Mouse (Mus musculus) embryonic facial prominence, embryonic 12.5 days (tissue): ENCODE measurements around the gene Pcsk7. TPM values are rescaled to one million over a fixed set of nuclear protein-coding genes. Genes with fewer than 3 reads are reported as not detected.

ENCODE experiments used
- ATAC-seq: fragments of 200-750 bp; cut with Nextera tagmentation; 2 replicates; pipeline ENCODE4 v1.8.0; 2017; ENCODE audit not compliant: insufficient number of reproducible peaks, insufficient read depth, low FRiP score, low TSS enrichment
- H3K27ac ChIP-seq: fragments of 300-500 bp; sonication (generic); 2 replicates; pipeline ENCODE4 v1.5.1; 2016; ENCODE audit warnings: mild to moderate bottlenecking
- H3K27me3 ChIP-seq: fragments of 300-500 bp; sonication (generic); 2 replicates; pipeline ENCODE4 v1.6.1; 2016; ENCODE audit warnings: mild to moderate bottlenecking, moderate library complexity
- H3K36me3 ChIP-seq: fragments of 300-500 bp; sonication (generic); 2 replicates; pipeline ENCODE4 v1.6.1; 2016; ENCODE audit warnings: mild to moderate bottlenecking
- H3K4me1 ChIP-seq: fragments of 300-500 bp; sonication (generic); 2 replicates; pipeline ENCODE4 v1.6.1; 2016
- H3K4me2 ChIP-seq: fragments of 300-500 bp; sonication (generic); replicated peaks from 2 replicates; pipeline ENCODE4 v1.6.1; 2016; ENCODE audit warnings: mild to moderate bottlenecking, moderate library complexity
- H3K4me3 ChIP-seq: fragments of 300-500 bp; sonication (generic); 2 replicates; pipeline ENCODE4 v1.5.1; 2016; ENCODE audit warnings: mild to moderate bottlenecking
- H3K9ac ChIP-seq: fragments of 300-500 bp; sonication (generic); 2 replicates; pipeline ENCODE4 v1.6.1; 2016; ENCODE audit warnings: mild to moderate bottlenecking, moderate library complexity
- H3K9me3 ChIP-seq: fragments of 300-500 bp; sonication (generic); 2 replicates; pipeline ENCODE4 v1.6.1; 2016; ENCODE audit warnings: mild to moderate bottlenecking, moderate library complexity
- WGBS: fragments of 180-500 bp; shearing (Covaris S2); methylation state at CpG from one replicate; pipeline ENCODE4 v1.1.7; 2016; 5-methylcytosine and 5-hydroxymethylcytosine counted together
- polyA plus RNA-seq: library from polyadenylated mRNA; unstranded; fragments of >200 nt; fragmentation: Nextera tagmentation; extraction: Ambion mirVana; gene quantifications from 2 replicates; pipeline ENCODE4 v1.2.1, GENCODE M21; 2016

Pcsk7 gene
- 23.6 and 23.7 TPM in 2 replicates for polyA plus RNA-seq

DNA sequence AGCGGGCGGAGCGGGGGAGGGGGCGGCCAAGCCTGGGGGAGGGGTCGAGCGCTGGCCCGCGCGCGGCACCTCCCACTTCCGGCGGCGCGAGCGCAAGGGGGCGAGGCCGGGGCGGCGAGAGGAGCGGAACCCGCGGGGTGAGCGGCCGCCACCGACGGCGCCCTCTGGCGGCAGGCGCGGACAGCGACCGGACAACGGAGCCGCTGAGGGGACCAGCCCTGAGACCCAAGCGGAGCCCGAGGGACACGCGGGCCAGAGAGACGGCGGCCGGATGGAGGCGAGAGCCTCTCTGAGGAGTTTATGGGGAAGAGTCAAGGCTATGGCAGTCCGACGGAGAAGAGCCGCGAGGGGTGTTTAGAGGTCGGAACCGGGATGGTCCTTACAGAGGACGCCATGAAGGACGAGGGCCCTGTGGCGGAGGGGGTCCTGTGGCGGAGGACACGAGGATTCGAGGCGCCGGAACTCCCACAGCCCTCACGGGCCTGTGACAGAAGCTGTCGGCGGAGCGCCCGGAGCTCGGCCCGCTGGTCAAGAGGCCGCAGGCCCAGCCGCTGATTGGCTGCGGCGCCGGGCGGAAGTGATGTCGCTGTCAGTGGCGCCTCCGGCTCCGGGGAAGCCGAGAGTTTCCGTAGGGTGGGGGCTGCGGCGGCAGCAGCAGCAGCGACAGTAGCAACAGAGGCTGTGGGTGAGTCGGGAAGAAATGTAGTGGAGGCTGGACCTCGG lies at the start of gene Pcsk7, which contains the start of gene Rnf214:
Pcsk7 (plus strand) TSS at position 143 of the 723 bp plus-strand sequence.
Rnf214 (minus strand) TSS at position 557 of the 723 bp plus-strand sequence.
- H3K27me3 ChIP-seq: no peaks in the 10 kb centered on the region
- peak; percentile 90 for ATAC-seq
- H3K4me2 ChIP-seq: peak within 1 kb of the TSS; percentile 71
- H3K9ac ChIP-seq: peak within 1 kb of the TSS; percentile 96
- peaks cover 44% of the 10 kb centered on the region for H3K36me3 ChIP-seq
- under 1% methylated on average over 77 of the region's 80 CpGs for WGBS
- peaks cover 20% of the 10 kb centered on the region for H3K4me1 ChIP-seq
- H3K4me3 ChIP-seq: peak within 1 kb of the TSS; percentile 94
- no peaks in the 10 kb centered on the region for H3K9me3 ChIP-seq
- peak within 1 kb of the TSS; percentile 91 for H3K27ac ChIP-seq

DNA sequence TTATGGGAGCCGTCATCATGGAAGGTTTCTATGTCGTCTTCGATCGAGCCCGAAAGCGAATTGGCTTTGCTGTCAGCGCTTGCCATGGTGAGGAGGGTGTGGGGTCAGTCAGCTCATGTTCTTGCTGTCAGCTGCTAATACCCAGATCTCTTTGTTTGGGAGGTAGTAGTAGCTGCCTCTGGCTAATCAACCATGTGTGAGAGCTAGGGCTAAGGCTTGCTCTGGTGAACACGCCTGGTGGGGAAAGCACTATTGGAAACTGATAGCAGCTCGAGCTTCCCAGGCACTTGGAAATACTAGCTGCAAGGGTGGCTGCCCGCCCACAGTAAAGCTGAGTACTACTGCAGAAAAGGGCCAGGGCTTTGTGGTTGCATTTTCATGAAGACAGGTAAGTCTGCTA lies 46.9 kb upstream of the Pcsk7 start:
- no peaks in the 10 kb centered on the region for H3K27me3 ChIP-seq
- peaks cover 93% of the 10 kb centered on the region for H3K36me3 ChIP-seq
- 94% methylated on average over 10 of the region's 10 CpGs for WGBS
- no peak overlapping the region for H3K9ac ChIP-seq
- H3K9me3 ChIP-seq: no peaks in the 10 kb centered on the region
- no peak for ATAC-seq
- no peaks in the 10 kb centered on the region for H3K4me1 ChIP-seq
- no peak overlapping the region for H3K4me2 ChIP-seq
- H3K27ac ChIP-seq: no peak overlapping the region
- no peak overlapping the region for H3K4me3 ChIP-seq

DNA sequence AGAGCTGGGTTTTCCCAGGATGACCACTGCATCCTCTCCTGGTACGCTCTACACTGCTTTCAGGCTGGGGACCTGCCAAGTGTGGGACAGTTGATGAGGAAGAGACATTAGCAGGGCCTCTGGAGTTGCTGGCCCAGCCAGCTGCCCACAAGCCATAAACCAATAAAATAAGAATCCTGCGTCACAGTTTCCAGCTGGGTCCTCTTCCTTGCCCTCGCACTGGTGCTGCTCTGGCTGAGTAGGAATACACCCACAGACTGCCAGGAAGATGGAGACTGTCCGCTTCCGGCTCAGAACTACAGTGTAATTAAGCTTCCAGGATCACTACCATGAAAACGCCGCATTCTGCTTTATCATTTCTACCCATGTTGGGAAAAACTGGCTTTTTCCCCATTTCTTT lies 44.5 kb upstream of the Pcsk7 start:
- Histone ChIP-seq H3K4me1 (no peaks in the 10 kb centered on the region), H3K9ac (no peak overlapping the region), H3K4me2 (no peak overlapping the region), H3K4me3 (no peak overlapping the region), H3K27ac (no peak overlapping the region), H3K9me3 (no peaks in the 10 kb centered on the region), H3K36me3 (peaks cover 91% of the 10 kb centered on the region), H3K27me3 (no peaks in the 10 kb centered on the region)
- no peak for ATAC-seq
- WGBS: 92% methylated on average over 7 of the region's 7 CpGs

DNA sequence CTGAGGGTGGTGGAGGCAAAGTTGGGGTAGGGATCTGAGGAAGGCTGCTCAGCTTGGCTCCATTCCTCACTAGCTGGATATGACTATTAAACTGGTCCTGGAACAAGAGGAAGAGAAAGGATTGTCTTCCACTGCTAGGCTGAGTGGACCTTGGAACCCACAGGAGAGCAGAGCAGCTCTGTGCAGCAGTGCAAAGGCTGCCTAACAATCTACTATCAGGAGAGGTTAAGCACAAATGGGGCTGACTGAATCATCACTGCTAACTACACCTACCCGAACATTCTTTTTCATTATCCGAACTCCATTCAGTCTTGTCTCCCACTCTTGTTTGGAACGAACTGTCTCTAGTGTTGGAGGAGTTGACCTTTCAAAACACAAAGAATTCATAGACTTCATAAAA lies 37.1 kb upstream of the Pcsk7 start:
- 91% methylated on average over 3 of the region's 3 CpGs for WGBS
- Histone ChIP-seq H3K9ac (no peak overlapping the region), H3K4me1 (no peaks in the 10 kb centered on the region), H3K4me3 (no peak overlapping the region), H3K27ac (no peak overlapping the region), H3K4me2 (no peak overlapping the region), H3K9me3 (no peaks in the 10 kb centered on the region), H3K36me3 (peaks cover 85% of the 10 kb centered on the region), H3K27me3 (no peaks in the 10 kb centered on the region)
- no peak for ATAC-seq

DNA sequence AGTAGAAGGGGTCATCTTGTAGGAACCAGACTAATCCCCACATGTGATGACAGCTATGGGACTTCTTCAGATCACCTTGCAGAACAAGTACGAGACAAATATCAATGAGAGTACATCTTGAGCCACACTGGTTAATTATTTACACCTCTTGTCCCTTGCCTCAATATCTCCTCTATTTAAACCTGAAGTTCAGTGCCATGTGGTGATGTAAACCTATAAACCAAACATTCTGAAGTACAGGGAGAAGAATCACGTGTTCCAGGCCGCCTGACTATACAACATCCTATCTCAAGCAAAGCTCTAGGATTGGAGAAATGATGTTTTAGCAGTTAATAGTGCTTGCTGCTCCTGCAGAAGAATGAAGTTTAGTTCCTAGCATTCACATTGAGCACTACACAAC lies 36.0 kb upstream of the Pcsk7 start:
- ATAC-seq: no peak
- WGBS: 95% methylated on average over 3 of the region's 3 CpGs
- no peak overlapping the region for H3K4me3 ChIP-seq
- H3K4me2 ChIP-seq: no peak overlapping the region
- no peak overlapping the region for H3K9ac ChIP-seq
- no peaks in the 10 kb centered on the region for H3K4me1 ChIP-seq
- H3K27ac ChIP-seq: no peak overlapping the region
- no peaks in the 10 kb centered on the region for H3K9me3 ChIP-seq
- H3K27me3 ChIP-seq: no peaks in the 10 kb centered on the region
- peaks cover 79% of the 10 kb centered on the region for H3K36me3 ChIP-seq

DNA sequence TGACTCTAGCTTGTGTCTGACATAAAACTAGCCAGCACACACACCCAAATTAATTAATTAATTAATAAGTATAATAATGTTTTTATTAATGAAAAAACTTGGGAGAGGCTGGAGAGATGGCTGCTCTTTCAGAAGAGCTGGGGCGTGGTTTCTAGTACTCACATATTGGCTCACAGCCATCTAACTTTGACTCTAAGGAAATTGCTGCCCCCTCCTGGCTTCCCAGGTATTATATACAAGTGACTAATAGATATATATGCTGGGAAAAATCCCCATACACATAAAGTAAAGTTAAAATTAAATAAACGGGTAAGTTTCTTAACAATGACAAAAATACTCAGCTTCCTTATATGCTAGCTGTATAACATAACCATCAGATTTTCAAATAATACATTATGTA lies 28.4 kb upstream of the Pcsk7 start:
- WGBS: 84% methylated on average over 2 of the region's 2 CpGs
- Histone ChIP-seq H3K9me3 (no peaks in the 10 kb centered on the region), H3K27me3 (no peaks in the 10 kb centered on the region), H3K4me2 (no peak overlapping the region), H3K4me3 (no peak overlapping the region), H3K27ac (no peak overlapping the region), H3K4me1 (no peaks in the 10 kb centered on the region), H3K36me3 (peaks cover 50% of the 10 kb centered on the region), H3K9ac (no peak overlapping the region)
- ATAC-seq: no peak

DNA sequence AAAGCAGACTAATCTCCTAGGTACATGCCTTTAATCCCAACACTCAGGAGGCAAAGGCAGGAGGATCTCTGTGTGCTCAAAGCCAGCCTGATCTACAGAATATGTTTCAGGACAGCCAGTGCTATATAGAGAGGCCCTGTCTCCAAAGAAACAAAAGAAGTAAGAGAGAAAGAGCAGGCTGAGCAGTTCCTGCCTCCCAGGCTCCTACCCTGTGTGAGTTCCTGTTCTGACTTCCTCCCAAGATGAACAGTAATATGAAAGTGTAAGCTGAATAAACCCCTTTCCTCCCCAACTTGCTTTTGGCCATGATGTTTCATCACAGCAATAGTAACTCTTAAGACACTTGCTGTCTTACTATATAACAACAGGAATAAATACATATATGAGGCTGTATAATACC lies 12.6 kb upstream of the Pcsk7 start:
- Histone ChIP-seq H3K27me3 (no peaks in the 10 kb centered on the region), H3K27ac (no peak overlapping the region), H3K4me2 (no peak overlapping the region), H3K9me3 (no peaks in the 10 kb centered on the region), H3K36me3 (peaks cover 73% of the 10 kb centered on the region), H3K9ac (no peak overlapping the region), H3K4me1 (no peaks in the 10 kb centered on the region), H3K4me3 (no peak overlapping the region)
- no peak for ATAC-seq

DNA sequence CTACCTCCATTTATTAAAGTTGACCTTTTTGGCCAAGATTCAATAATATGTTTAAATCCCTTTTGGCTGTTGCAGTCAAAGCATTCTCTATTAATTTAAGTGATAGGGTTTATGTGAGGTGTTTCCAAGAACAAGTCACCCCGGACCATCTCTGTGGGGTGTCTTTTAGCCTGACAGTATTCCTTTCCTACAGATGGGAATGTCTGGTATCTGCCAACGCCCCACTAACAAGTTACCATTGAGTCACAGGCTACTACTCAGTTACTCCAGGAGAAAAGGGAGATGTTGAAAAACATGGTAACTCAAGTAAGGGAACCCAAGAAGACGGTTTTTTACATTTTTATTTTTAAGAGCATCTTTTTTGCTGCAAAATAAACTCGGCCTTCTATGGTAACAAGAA lies 1.1 kb upstream of the Pcsk7 start:
- Histone ChIP-seq H3K9ac (peak overlapping the region; percentile 96), H3K4me3 (peak overlapping the region; percentile 94), H3K27ac (no peak overlapping the region), H3K9me3 (no peaks in the 10 kb centered on the region), H3K4me2 (peak overlapping the region; percentile 71), H3K4me1 (peaks cover 20% of the 10 kb centered on the region), H3K36me3 (peaks cover 35% of the 10 kb centered on the region), H3K27me3 (no peaks in the 10 kb centered on the region)
- 56% methylated on average over 4 of the region's 4 CpGs for WGBS
- no peak for ATAC-seq

DNA sequence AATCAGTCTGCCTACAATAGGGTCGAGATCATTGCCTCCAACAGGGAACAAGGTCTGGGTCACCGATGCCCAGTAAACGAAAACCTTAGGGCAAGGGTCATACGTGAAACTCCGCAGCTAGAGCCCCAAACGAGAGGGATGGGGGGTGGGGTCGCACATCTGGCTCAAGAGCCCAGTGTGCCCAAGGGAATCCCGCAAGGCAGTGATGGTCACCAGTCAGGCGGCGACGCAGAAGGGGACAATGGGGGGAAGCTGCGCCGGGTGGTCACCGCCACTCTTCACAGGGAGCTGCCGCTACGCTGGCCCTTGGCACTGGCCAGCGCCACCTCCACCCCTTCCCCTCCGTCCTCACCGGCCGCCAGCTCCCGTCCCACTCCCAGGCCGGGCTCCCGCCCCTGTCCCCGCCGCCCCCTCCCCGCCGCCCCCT lies 473 bp upstream of the Pcsk7 start:
- Histone ChIP-seq H3K9ac (peak overlapping the region; percentile 96), H3K27me3 (no peaks in the 10 kb centered on the region), H3K36me3 (peaks cover 40% of the 10 kb centered on the region), H3K4me2 (peak overlapping the region; percentile 71), H3K9me3 (no peaks in the 10 kb centered on the region), H3K27ac (peak overlapping the region; percentile 91), H3K4me1 (peaks cover 20% of the 10 kb centered on the region), H3K4me3 (peak overlapping the region; percentile 94)
- peak; percentile 54 for ATAC-seq
- WGBS: under 1% methylated on average over 15 of the region's 27 CpGs

DNA sequence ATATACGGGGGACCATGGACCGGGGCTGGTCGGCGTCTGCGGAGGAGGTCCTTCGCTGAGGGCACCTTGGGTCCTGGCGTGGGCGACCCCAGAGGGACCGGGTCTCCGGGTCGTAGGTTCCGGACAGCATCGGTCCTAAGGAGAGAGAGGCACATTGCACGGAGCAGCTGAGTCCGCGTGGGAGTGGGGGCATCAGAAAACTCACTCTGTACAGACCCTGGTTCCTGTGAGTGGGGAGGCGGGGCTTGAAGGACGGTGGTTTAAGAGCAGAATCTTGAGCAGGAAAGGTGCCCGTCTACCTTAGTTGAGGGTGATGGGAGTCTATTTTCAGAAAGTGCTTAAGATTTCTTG lies 756 bp downstream of the Pcsk7 start:
- peak overlapping the region; percentile 96 for H3K9ac ChIP-seq
- H3K4me1 ChIP-seq: peaks cover 20% of the 10 kb centered on the region
- peak; percentile 39; the same call in 1 of the 2 replicates for ATAC-seq
- WGBS: under 1% methylated on average over 19 of the region's 19 CpGs
- no peaks in the 10 kb centered on the region for H3K9me3 ChIP-seq
- H3K27me3 ChIP-seq: no peaks in the 10 kb centered on the region
- H3K4me2 ChIP-seq: peak overlapping the region; percentile 71
- H3K27ac ChIP-seq: peak overlapping the region; percentile 91
- peak overlapping the region; percentile 94 for H3K4me3 ChIP-seq
- peaks cover 44% of the 10 kb centered on the region for H3K36me3 ChIP-seq

DNA sequence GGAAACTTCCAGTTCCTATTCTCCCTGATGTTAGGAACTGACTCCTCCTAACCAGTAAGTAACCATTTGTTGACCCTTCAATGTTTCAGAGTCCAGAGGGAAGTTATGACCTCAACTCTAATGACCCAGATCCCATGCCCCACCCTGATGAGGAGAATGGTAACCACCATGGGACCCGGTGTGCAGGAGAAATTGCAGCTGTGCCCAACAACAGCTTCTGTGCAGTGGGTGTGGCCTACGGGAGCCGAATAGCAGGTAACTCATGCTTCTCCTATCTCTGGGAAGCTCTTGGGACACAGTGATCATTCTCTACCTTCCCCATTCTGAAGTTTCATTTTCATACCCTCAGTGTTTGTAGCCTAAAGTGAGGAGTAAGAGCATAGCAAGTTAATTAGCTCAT lies 4.7 kb downstream of the Pcsk7 start:
- H3K27ac ChIP-seq: no peak overlapping the region
- H3K27me3 ChIP-seq: no peaks in the 10 kb centered on the region
- no peaks in the 10 kb centered on the region for H3K9me3 ChIP-seq
- H3K36me3 ChIP-seq: peaks cover 64% of the 10 kb centered on the region
- H3K4me1 ChIP-seq: peaks cover 10% of the 10 kb centered on the region
- 88% methylated on average over 3 of the region's 3 CpGs for WGBS
- no peak overlapping the region for H3K4me3 ChIP-seq
- ATAC-seq: no peak
- H3K4me2 ChIP-seq: no peak overlapping the region
- H3K9ac ChIP-seq: no peak overlapping the region

DNA sequence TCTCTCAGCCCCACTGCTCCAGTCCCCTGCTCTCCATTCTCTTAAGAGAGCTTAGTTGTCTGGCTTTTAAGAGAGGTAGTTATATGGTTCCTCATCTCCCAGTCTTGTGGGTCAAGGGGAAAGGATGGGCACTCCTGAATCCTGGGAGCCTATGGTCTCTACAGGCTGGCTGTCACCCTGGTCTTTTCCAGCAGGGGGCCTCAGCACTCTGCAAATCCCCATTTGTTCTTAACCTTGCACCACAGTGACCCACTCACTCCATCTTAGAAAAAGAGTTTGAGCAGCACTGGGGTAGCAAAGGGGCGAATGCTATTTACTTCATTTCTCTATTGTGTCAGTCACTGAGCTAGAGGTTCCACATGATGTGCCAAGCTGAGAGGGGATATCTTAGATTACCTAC lies 5.4 kb downstream of the Pcsk7 start:
- peaks cover 71% of the 10 kb centered on the region for H3K36me3 ChIP-seq
- H3K27me3 ChIP-seq: no peaks in the 10 kb centered on the region
- no peak overlapping the region for H3K4me2 ChIP-seq
- 90% methylated on average over 1 of the region's 1 CpGs for WGBS
- peaks cover 10% of the 10 kb centered on the region for H3K4me1 ChIP-seq
- no peak overlapping the region for H3K9ac ChIP-seq
- no peak overlapping the region for H3K4me3 ChIP-seq
- no peaks in the 10 kb centered on the region for H3K9me3 ChIP-seq
- ATAC-seq: no peak
- no peak overlapping the region for H3K27ac ChIP-seq
